Mouse (Mus musculus) liver, embryonic 14.5 days (tissue): ENCODE measurements at regions not wholly inside any gene's neighbourhood (a gene's known extent, or its start where the extent isn't known, plus 50 kb on each side); places are given as distances from the start of the nearest gene placed in this dataset.

ENCODE experiments used
- CTCF ChIP-seq: IDR thresholded peaks from 2 replicates; pipeline ENCODE4 v1.5.1; 2016; ENCODE audit warnings: antibody characterized with exemption, low read depth, control low read depth
- EP300 ChIP-seq: IDR thresholded peaks from 2 replicates; pipeline ENCODE4 v1.6.1; 2016; ENCODE audit warnings: antibody characterized with exemption, low read depth

GRCm38 (mm10) chr1:76575487-76575886 is 939.4 kb downstream of the Epha4 start:
- no peak for TF ChIP-seq EP300
- no peak for TF ChIP-seq CTCF
